Mouse (Mus musculus) neural tube, embryonic 12.5 days (tissue): ENCODE data around the gene Slc36a2. TPM values are rescaled to one million over a fixed set of nuclear protein-coding genes. Genes with fewer than 3 reads are reported as not detected.

Experiments used
- ATAC-seq: fragments of 200-750 bp; cut with Nextera tagmentation; 2 replicates; pipeline ENCODE4 v1.8.0; 2017; ENCODE audit warnings: low read depth, mild to moderate bottlenecking, moderate TSS enrichment, moderate library complexity; ENCODE audit not compliant: low FRiP score
- H3K27ac ChIP-seq: fragments of 300-500 bp; sonication (generic); 2 replicates; pipeline ENCODE4 v1.5.1; 2016
- H3K27me3 ChIP-seq: fragments of 300-500 bp; sonication (generic); replicated peaks from 2 replicates; pipeline ENCODE4 v1.6.1; 2016; ENCODE audit warnings: mild to moderate bottlenecking
- H3K36me3 ChIP-seq: fragments of 300-500 bp; sonication (generic); 2 replicates; pipeline ENCODE4 v1.6.1; 2016; ENCODE audit warnings: mild to moderate bottlenecking
- H3K4me1 ChIP-seq: fragments of 300-500 bp; sonication (generic); 2 replicates; pipeline ENCODE4 v1.6.1; 2016
- H3K4me2 ChIP-seq: fragments of 300-500 bp; sonication (generic); replicated peaks from 2 replicates; pipeline ENCODE4 v1.6.1; 2016; ENCODE audit warnings: mild to moderate bottlenecking
- H3K4me3 ChIP-seq: fragments of 300-500 bp; sonication (generic); 2 replicates; pipeline ENCODE4 v1.5.1; 2016
- H3K9ac ChIP-seq: fragments of 300-500 bp; sonication (generic); 2 replicates; pipeline ENCODE4 v1.6.1; 2016; ENCODE audit warnings: mild to moderate bottlenecking
- H3K9me3 ChIP-seq: fragments of 300-500 bp; sonication (generic); 2 replicates; pipeline ENCODE4 v1.6.1; 2016; ENCODE audit warnings: mild to moderate bottlenecking
- WGBS: fragments of 180-500 bp; shearing (Covaris S2); methylation state at CpG from one replicate; pipeline ENCODE4 v1.1.7; 2016; 5-methylcytosine and 5-hydroxymethylcytosine counted together
- polyA plus RNA-seq: library from polyadenylated mRNA; unstranded; fragments of >200 nt; fragmentation: Nextera tagmentation; extraction: Ambion mirVana; gene quantifications from 2 replicates; pipeline ENCODE4 v1.2.1, GENCODE M21; 2016

The Slc36a2 gene
- polyA plus RNA-seq, 1 experiment from 2014 or later = 0.81 TPM

DNA sequence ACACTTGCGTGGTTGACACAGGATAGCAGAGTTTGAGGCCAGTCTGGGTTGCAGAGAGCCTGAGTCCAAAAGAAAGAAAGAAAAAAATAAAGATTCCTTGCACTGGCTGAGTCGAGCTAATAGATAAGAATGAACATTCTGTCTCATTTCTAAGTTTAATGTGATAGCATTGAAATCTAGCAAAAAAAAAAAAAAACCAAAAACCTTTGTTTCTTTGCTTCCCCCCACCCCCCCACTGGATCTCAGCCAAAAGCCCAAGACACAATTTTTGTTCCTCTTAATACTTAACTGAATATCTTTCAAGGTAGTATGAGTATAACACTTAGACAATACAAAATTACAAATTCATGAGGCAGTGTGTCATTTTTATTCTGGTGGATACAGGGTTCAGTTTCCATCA is 24.2 kb upstream of the Slc36a2 start:
- WGBS = 85% methylated on average over 2 of the region's 2 CpGs
- no peak overlapping the region for H3K4me2 ChIP-seq

DNA sequence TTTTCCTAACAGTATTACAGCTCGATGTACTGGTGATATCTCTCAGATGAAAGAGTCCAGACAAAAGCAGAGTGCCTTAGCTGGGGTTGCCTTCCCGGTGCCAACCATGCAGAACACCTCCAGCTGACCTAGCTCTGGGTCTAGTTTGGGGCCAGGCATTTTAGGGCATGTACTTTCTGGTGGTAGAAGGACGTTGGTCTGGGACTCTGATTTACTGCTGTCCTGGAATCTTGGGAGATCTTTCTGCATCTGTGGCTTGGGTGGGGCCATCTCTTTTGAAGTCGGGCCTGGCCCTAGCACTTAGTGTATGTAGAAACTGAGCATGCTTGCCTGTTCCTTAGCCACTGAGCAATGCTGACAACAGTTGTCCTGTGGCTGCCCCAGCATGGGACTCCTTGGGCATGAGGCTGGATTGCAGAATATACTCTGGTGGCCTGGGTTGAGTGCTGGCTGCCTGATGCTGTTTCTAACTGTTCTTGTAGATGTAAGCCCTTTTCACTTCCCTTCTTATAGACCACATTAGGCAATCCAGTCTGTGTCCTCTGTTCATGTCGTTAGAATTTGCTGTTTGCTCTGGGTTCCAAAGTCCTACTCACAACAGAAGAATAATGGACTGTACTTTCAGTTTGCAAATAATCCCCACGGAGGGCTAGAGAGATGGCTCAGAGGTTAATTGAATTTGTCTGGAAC is 23.3 kb upstream of the Slc36a2 start:
- Histone ChIP-seq H3K9ac (no peak overlapping the region), H3K27me3 (no peaks in the 10 kb centered on the region), H3K4me1 (peaks cover 24% of the 10 kb centered on the region), H3K4me3 (no peak overlapping the region), H3K36me3 (no peaks in the 10 kb centered on the region), H3K9me3 (no peaks in the 10 kb centered on the region), H3K4me2 (no peak overlapping the region), H3K27ac (no peak overlapping the region)
- no peak for ATAC-seq
- WGBS = 67% methylated on average over 6 of the region's 6 CpGs

More for the DNA sequence above, 24.2 kb upstream of the Slc36a2 start:
- no peaks in the 10 kb centered on the region for H3K9me3 ChIP-seq
- no peaks in the 10 kb centered on the region for H3K36me3 ChIP-seq
- no peak overlapping the region for H3K9ac ChIP-seq
- no peak overlapping the region for H3K27ac ChIP-seq
- no peak for ATAC-seq
- H3K27me3 ChIP-seq = no peaks in the 10 kb centered on the region
- no peak overlapping the region for H3K4me3 ChIP-seq
- peaks cover 24% of the 10 kb centered on the region for H3K4me1 ChIP-seq

DNA sequence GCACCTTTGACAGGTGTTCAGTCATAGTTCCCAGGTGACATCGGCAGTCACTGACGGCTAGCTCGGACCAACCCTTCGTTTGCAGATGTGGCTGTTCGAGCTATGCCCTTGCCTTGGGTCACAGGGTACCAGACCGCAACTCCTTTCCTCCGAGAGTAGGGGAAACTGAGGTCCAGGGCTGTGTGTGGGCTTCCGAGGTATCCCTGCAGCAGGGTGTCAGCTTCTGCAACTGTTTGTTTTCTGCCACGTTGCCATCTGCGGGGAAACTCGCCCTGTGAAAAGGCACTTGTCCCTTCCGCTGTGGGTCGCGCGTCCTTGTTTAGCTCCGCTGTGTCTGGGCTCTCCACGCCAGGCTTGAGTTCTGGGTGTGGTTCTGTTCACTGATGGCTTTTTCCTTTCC is 19.7 kb upstream of the Slc36a2 start:
- H3K4me1 ChIP-seq = peaks cover 21% of the 10 kb centered on the region
- H3K4me2 ChIP-seq = peak overlapping the region; percentile 97
- no peaks in the 10 kb centered on the region for H3K27me3 ChIP-seq
- H3K9ac ChIP-seq = peak overlapping the region; percentile 73
- H3K9me3 ChIP-seq = no peaks in the 10 kb centered on the region
- peak; percentile 65 for ATAC-seq
- no peaks in the 10 kb centered on the region for H3K36me3 ChIP-seq
- H3K27ac ChIP-seq = no peak overlapping the region
- H3K4me3 ChIP-seq = peak overlapping the region; percentile 71
- WGBS = 9% methylated on average over 17 of the region's 17 CpGs

DNA sequence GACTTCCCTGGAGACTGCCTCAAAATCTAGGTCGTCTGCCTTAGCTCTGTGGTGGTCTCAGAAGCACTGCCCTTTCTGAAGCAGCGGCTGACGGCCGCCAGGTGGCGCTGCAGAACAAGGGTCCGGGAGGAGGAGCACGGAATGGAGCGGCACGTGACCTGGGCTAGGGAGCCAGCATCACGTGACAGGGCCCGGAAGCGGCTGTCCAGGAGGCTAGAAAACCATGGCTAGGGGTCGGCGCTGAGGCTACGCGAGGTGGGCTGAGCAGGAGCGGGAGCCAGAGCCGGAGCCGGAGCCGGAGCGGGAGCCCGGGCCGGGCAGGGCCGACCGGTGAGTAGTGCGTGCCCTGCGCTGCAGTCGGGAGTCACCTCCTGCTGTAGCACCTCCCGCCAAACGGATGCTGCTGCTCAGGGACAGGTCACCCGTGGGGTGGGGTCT is 19.3 kb upstream of the Slc36a2 start, which contains the start of gene Slc36a1:
Slc36a1 (plus strand) TSS at position 192 of the 438 bp plus-strand sequence.
- WGBS = under 1% methylated on average over 31 of the region's 31 CpGs
- H3K27ac ChIP-seq = no peak within 1 kb of the TSS
- H3K36me3 ChIP-seq = no peaks in the 10 kb centered on the region
- ATAC-seq = peak; percentile 94
- H3K27me3 ChIP-seq = no peaks in the 10 kb centered on the region
- H3K9me3 ChIP-seq = no peaks in the 10 kb centered on the region
- peak within 1 kb of the TSS; percentile 97 for H3K4me2 ChIP-seq
- H3K4me1 ChIP-seq = peaks cover 17% of the 10 kb centered on the region
- H3K9ac ChIP-seq = peak within 1 kb of the TSS; percentile 73
- peak within 1 kb of the TSS; percentile 71 for H3K4me3 ChIP-seq

- Histone ChIP-seq H3K27me3 (no peaks in the 10 kb centered on the region), H3K9ac (no peak overlapping the region), H3K4me2 (no peak overlapping the region), H3K9me3 (no peaks in the 10 kb centered on the region), H3K36me3 (no peaks in the 10 kb centered on the region), H3K4me1 (no peaks in the 10 kb centered on the region), H3K4me3 (no peak overlapping the region), H3K27ac (no peak overlapping the region)
- no peak for ATAC-seq
- 87% methylated on average over 8 of the region's 8 CpGs for WGBS
Measured at GRCm38 (mm10) chr11:55197740-55198510, 13.0 kb upstream of the Slc36a2 start.

- Histone ChIP-seq H3K27me3 (no peaks in the 10 kb centered on the region), H3K4me1 (no peaks in the 10 kb centered on the region), H3K27ac (no peak overlapping the region), H3K36me3 (no peaks in the 10 kb centered on the region), H3K9me3 (no peaks in the 10 kb centered on the region), H3K9ac (no peak overlapping the region), H3K4me2 (no peak overlapping the region), H3K4me3 (no peak overlapping the region)
- WGBS = 71% methylated on average over 6 of the region's 6 CpGs
- ATAC-seq = no peak
Measured at GRCm38 (mm10) chr11:55197086-55197485, 12.2 kb upstream of the Slc36a2 start.

- H3K4me3 ChIP-seq = no peak overlapping the region
- WGBS = 83% methylated on average over 3 of the region's 3 CpGs
- H3K4me1 ChIP-seq = no peaks in the 10 kb centered on the region
- no peak overlapping the region for H3K27ac ChIP-seq
- H3K27me3 ChIP-seq = no peaks in the 10 kb centered on the region
- H3K9me3 ChIP-seq = no peaks in the 10 kb centered on the region
- no peaks in the 10 kb centered on the region for H3K36me3 ChIP-seq
- no peak for ATAC-seq
- no peak overlapping the region for H3K4me2 ChIP-seq
- H3K9ac ChIP-seq = no peak overlapping the region
Measured at GRCm38 (mm10) chr11:55190216-55190615, 5.3 kb upstream of the Slc36a2 start.

DNA sequence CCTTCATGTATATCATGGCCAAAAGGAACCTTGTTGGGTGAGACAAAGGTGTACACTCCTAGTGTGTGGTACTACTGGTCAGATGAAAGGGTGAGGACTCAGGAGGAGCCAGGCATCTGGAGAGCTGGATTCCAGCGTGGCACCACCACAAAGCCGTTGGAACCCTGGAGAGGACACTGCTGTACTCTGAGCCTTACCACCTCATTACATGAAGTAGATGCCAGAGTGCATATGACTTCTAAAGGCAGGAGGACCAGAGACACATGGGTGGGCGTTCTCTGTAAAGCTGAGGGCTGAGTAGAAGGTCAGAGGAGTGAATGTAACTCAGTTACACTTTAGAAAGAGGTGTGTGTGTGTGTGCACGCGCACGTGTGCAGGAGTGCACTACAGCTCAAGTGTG is 2.9 kb upstream of the Slc36a2 start:
- Histone ChIP-seq H3K4me2 (no peak overlapping the region), H3K27ac (no peak overlapping the region), H3K36me3 (no peaks in the 10 kb centered on the region), H3K4me1 (no peaks in the 10 kb centered on the region), H3K9me3 (no peaks in the 10 kb centered on the region), H3K27me3 (no peaks in the 10 kb centered on the region), H3K9ac (no peak overlapping the region), H3K4me3 (no peak overlapping the region)
- no peak for ATAC-seq
- WGBS = 82% methylated on average over 6 of the region's 6 CpGs

GRCm38 (mm10) chr11:55187292-55187691 is 2.4 kb upstream of the Slc36a2 start:
- no peaks in the 10 kb centered on the region for H3K36me3 ChIP-seq
- H3K4me3 ChIP-seq = no peak overlapping the region
- H3K4me2 ChIP-seq = no peak overlapping the region
- no peaks in the 10 kb centered on the region for H3K27me3 ChIP-seq
- no peak overlapping the region for H3K9ac ChIP-seq
- no peaks in the 10 kb centered on the region for H3K9me3 ChIP-seq
- 89% methylated on average over 4 of the region's 4 CpGs for WGBS
- ATAC-seq = no peak
- H3K4me1 ChIP-seq = no peaks in the 10 kb centered on the region
- no peak overlapping the region for H3K27ac ChIP-seq

DNA sequence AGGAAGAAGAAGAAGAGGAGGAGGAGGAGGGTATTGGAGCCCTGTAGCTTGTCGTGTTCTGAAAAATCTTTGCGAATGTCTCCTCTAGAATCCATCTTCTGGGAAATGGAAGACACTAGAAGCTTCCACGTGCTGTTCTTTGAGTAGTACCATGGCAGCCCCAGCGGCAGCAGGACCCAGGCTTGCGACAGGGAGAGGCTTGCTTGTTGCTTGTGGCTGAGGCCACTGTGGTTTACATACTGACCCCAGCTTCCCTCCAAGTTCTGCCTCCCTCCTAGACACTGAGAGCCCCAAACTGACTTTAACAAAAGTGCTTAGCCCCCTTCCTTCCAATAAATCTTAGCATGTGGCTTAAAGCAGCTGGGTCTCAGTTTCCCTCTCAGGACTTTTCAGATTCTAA is 631 bp downstream of the Slc36a2 start:
- 80% methylated on average over 5 of the region's 5 CpGs for WGBS
- Histone ChIP-seq H3K9me3 (no peaks in the 10 kb centered on the region), H3K4me2 (no peak overlapping the region), H3K9ac (no peak overlapping the region), H3K4me1 (no peaks in the 10 kb centered on the region), H3K27ac (no peak overlapping the region), H3K27me3 (no peaks in the 10 kb centered on the region), H3K4me3 (no peak overlapping the region), H3K36me3 (no peaks in the 10 kb centered on the region)
- no peak for ATAC-seq

DNA sequence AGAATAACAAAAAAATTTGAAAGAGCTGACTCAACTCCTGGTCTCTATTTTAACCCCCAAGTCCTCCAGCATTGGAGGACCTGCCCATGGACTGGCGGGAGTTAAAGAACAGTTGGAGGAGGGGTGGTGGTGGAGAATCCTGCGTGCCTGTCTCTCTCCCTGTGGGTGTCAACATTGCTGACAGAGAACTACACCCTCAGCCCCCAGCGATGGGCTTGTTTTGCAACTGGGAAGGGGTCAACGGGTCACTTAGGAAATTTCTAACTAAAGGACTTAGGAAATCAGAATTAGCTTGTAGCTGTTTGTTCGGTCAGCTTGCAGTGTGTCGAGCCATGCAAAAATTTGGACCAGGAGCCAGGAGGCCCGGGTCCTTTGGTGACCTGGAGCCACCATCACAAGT is 1.8 kb downstream of the Slc36a2 start:
- H3K9ac ChIP-seq = no peak overlapping the region
- H3K27me3 ChIP-seq = no peaks in the 10 kb centered on the region
- H3K27ac ChIP-seq = no peak overlapping the region
- H3K9me3 ChIP-seq = no peaks in the 10 kb centered on the region
- no peak overlapping the region for H3K4me3 ChIP-seq
- no peak for ATAC-seq
- 66% methylated on average over 7 of the region's 7 CpGs for WGBS
- H3K4me1 ChIP-seq = no peaks in the 10 kb centered on the region
- H3K36me3 ChIP-seq = no peaks in the 10 kb centered on the region
- no peak overlapping the region for H3K4me2 ChIP-seq

GRCm38 (mm10) chr11:55179856-55180255 is 5.0 kb downstream of the Slc36a2 start:
- Histone ChIP-seq H3K4me1 (no peaks in the 10 kb centered on the region), H3K4me2 (no peak overlapping the region), H3K36me3 (no peaks in the 10 kb centered on the region), H3K27me3 (no peaks in the 10 kb centered on the region), H3K27ac (no peak overlapping the region), H3K9me3 (no peaks in the 10 kb centered on the region), H3K4me3 (no peak overlapping the region), H3K9ac (no peak overlapping the region)
- no peak for ATAC-seq
- WGBS = 89% methylated on average over 3 of the region's 3 CpGs
